Mouse (Mus musculus): ENCODE results near the gene Nfkbie.

Nfkbie gene

DNA sequence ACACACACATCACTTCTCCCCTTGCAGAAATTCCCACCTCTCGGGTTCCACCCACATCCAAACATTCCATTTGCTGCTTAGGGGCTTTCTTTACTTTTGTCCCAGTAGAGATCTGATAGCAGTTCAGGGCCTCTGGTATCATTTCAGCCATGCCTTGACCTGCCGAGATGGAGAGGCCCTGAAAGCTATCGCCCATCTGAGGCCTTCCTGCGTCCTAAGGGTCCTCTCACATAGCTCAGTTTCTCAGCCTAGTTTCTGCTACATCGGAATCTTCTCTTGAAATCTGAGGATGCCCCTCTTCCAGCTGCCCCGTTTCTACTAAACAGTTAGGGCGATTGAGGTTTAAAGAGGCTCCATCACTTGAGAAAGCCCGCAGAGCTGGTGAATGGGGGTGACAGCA, 38.7 kb downstream of the Nfkbie start:
- in situ Hi-C loops (cut with MboI, MseI): loop anchor here in 1 of 2 experiments (10.0 kb wide), 1 partner anchor 1621 kb away; no protein-coding TSS in a partner anchor

DNA sequence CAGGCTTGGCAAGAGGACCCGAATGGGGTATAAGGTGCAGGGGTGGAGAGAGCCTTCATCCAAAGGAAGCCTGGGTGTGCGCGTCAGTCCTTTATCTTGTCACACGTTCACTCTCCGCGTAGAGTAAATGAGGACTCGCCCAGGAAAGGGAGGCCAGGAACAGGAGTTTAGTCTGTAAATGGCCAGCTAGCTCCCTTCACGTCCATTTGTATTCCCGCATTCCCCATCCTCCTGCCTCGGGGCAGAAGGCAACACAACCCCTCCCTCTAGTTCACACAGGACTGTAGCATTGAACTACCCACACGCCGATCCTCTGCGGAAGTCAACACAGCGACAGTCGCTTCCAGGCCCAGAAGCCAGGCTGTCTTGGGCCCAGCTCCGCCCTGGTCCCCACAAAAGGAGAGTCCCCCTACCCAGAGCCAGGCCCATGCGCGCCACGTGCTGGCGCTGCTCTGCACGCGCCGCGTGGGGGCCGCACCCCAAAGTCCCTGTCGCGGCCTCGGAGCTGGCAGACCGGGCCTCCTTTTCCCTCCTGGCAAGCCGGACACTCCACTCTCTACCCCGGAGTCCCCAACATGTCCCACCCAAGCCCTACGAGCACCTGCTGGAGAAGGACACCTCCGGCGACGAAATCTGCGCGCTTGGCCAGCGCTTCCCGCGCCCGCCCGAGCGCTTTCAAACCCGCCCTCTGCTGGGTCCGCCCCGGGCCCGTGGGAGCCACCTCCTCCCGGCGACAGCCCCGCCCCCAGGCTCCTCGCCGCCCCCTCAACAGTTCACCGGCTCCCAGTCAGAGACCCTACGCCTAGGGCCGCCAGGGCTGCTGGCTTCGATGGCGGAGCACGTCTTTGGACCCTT, 39.6 kb downstream of the Nfkbie start:
- in situ Hi-C loops (cut with MboI, MseI): loop anchor here in 1 of 2 experiments (10.0 kb wide), 1 partner anchor 1620 kb away; no protein-coding TSS in a partner anchor

DNA sequence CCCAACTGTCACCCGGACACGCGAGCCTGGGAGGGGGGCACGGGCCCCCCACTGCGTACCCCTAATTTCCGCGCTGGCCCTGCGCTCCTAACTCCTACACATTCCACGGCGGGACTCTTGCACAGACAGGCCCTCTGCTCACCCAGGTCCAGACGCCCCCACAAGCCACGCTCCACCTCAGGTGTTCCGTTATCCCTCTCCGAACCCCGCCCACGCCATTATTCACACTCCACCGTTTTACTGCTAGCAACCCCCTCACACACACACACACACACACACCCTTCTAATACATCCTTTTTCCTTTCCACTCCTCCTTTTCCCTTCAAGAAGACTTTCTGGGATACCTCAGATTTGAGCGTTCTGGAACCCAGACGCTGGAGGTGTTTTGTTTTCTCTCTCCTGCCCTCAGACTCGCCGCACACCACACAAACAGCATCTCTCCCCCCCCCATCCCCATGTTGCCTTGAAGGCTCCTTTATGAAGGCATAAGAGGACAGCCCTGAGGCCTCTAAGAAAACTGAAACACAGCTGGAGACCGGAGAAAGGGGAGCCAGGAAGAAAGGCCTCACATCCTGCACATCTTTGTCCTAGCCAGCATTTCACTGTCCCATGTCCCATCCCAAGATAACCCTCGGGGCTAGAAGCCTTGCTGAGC, 40.4 kb downstream of the Nfkbie start:
- in situ Hi-C loops (cut with MboI, MseI): loop anchor here in 1 of 2 experiments (10.0 kb wide), 1 partner anchor 1619 kb away; no protein-coding TSS in a partner anchor

DNA sequence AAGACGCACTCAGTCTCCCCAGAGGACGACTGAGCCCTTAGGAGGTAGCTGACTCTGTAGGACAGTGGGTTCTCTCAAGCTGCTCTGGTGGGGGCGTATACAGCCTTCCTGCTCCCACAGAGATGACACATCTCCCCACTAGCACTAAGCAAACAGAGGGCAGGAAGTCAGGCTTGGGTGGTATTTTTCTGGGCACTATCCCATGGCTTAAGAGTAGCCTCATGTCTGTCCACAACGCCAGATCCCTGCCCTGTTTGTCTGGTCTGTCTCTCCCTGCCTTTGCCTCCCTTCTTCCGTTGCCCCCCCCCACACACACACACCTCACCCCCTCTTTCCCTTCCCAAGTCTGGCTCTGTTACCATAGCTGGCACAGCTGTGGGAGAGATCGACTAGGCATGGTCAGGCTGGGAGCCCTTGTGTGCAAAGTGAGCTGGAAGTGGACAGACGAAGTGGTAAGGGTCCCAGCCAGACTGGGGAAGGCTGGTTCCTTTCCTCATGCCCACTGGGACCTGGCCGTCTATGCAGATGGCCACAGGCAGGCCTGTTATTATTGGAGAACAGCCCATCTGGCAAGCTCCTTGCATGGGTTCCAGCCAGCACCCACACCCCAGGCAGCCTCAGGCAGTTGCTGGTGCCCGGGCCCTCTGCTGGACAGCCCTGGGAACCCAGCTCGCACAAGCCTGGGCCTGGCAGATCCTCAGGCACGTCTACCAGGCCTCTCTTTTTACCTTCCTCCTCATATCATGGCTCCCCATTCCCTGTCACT, 41.3 kb downstream of the Nfkbie start:
- in situ Hi-C loops (cut with MboI, MseI): loop anchor here in 1 of 2 experiments (10.0 kb wide), 1 partner anchor 1618 kb away; no protein-coding TSS in a partner anchor

DNA sequence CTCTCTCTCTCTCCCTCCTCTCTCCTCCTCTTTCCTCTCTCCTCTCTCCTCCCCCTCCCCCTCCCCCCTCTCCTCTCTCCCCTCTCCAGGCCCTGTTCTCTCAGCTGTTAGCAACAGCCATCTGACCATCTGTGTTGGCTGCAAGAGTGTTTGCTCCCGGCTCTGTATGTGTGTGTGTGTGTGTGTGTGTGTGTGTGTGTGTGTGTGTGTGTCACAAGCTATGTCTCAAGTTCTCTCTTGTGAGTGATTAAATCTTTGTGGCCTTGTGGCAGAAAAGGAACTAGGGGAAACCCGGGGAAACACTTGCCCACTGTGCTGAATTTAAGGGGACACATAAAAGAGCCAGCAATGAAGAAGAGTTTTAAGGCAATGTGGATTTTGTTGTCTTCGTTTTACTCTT, 42.3 kb downstream of the Nfkbie start:
- in situ Hi-C loops (cut with MboI, MseI): loop anchor here in 1 of 2 experiments (10.0 kb wide), 1 partner anchor 1617 kb away; no protein-coding TSS in a partner anchor

DNA sequence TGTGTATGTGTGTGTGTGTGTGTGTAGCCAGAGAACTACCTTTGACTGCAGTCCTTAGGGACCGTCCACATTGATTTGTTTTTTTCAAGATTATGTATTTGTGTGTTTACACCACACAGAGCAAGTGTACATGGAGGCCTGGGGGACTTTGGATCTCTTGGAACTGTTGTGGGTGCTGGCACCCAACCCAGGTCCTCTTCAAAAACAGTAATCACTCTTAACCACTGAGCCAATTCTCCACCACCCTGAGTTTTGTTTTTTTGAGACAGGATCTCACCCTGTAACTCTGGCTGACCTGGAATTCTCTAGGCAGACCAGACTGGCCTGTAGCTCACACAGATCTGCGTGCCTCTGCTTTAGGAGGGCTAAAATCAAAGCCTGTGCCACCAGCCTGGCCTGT, 42.9 kb downstream of the Nfkbie start:
- in situ Hi-C loops (cut with MboI, MseI): loop anchor here in 1 of 2 experiments (10.0 kb wide), 1 partner anchor 1616 kb away; no protein-coding TSS in a partner anchor

DNA sequence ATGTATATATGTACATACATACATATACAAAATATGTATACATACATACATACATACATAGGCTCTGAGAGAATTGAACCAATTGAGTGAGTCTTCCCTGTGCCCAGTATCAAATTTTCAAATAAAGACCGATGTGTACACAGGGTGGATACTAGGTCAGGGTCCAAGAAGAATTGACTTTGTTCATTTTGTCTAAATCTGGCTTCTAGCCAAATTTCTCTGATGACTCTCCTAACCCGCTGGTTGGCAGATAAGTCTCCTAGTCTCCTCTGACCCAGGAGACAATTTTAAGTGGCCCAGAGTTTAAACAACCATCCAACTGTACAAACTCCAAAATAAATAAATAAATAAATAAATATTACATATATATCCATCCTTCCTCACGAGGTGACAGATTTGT, 43.4 kb downstream of the Nfkbie start:
- in situ Hi-C loops (cut with MboI, MseI): loop anchor here in 1 of 2 experiments (10.0 kb wide), 1 partner anchor 1616 kb away; no protein-coding TSS in a partner anchor

DNA sequence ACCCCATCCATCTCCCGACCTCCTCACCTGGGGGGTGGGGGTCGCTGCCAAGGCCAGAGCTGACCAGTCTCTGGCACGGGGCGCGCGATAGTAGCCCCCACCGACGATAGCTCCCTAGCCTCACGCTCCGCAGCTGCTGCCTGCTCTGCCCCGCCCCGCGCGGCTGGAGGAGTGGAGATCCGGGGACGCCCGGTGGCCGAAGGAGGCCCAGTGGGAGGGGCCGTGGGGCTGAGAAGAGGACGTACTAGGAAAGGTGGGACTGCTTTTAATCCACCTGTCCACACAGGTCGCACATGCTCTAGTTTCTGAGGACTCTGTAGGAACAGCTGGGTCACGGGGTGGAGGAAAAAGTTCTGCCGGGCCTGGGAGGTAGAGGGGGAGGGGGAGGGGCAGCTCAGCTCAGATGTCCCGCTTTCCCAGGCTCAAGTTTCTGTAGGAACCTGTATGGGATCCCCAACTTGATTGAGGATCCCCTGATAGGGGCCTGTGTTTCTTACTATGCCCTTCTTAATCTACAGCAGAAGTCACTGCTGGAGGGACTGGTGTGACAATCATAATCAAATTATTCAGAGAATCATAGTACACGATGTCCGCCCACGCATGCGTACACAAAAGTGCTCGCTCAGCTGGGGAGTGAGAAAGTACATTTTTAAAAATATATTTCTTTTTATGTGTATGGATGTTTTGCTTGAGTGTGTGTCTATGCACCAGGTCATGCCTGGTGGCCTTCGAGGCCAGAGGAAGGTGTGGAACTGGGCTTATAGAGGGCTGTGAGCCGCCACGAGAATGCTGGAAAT, 44.1 kb downstream of the Nfkbie start, which contains the start of gene Slc29a1:
Gene Slc29a1, minus strand, starts transcription at position 161 of the 797 bp plus-strand sequence.
- in situ Hi-C loops (cut with MboI, MseI): loop anchor here in 1 of 2 experiments (10.0 kb wide), 1 partner anchor 1615 kb away; no protein-coding TSS in a partner anchor

DNA sequence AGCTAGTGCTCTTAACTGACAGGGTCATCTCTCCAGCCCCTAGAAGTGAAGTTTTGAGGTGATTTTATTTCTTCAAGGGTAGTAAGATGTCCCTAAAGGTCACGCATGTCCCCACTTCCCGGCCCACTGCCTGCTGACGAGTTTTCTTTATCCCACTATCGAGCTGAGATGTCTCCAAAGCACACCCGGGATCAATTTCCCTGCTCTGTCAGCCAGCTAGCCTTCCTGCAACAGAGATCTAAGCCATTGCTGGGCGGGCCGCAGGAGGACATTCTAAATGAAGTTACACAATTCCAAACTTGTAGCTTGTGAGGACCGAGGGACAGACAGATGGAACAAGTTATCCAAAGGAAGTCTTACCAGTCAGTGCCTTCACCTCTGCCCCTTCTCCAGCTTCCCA, 44.8 kb downstream of the Nfkbie start:
- in situ Hi-C loops (cut with MboI, MseI): no loop called here

DNA sequence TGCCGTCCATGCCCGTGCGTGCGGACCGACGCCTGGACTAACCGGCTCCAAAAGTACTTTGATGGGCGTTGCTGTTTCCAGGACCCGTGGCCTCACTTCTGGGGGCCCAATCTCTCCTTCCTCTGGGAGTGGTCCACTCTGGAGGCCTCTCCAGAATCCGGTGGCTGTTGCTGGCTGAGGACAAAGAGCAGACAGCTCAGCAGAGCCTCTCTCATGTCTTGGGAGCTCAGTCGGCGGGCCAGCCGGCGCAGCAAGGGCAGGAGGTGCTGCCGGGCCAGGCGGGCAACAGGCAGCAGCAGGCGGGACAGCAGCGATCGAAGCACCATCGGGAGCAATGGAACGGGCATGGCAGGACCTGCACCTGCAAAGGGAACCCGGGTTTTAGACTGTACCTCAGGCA, 45.8 kb downstream of the Nfkbie start:
- in situ Hi-C loops (cut with MboI, MseI): no loop called here

DNA sequence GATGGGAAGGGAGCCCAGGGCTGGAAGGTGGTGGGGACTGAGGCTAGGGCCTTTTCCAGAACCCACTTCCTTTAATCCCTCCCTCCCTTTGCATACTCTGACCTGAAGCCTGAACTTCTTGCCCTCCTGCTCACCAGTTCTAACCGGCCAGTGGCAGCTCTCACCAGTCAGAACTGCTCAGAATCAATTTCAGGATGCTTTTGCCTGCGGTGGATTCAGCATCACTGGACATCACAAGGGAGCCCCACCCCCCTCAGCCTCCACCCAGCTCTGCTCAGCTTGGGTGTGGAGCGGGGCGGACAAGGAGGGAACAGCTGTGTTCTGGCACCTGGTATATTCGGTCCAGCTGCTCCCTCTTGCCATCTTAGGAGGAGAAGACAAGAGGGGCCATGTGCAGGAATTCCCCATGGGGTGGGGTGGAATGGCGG, 46.4 kb downstream of the Nfkbie start, which contains the start of gene Mymx:
Gene Mymx, minus strand, starts transcription at position 226 of the 428 bp plus-strand sequence.
- in situ Hi-C loops (cut with MboI, MseI): no loop called here

DNA sequence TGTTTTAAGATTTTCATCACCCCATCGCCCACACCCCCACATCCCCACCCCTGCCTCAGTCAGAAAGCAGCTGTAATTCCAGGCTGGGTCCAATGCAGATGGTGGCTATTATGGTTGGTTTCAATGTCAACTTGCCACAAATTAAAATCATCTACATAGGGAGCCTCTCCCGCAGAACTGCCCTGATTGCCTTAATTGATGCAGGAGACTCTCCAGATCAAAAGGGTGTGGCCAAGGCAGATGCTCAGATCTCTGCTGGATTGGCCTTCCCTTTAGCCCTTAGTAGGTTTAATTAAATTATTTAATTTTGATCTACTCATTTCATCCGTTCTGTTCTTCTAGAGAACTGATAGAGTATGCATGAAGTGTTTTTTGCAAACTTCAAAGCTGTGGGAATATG, 47.5 kb downstream of the Nfkbie start:
- in situ Hi-C loops (cut with MboI, MseI): no loop called here

DNA sequence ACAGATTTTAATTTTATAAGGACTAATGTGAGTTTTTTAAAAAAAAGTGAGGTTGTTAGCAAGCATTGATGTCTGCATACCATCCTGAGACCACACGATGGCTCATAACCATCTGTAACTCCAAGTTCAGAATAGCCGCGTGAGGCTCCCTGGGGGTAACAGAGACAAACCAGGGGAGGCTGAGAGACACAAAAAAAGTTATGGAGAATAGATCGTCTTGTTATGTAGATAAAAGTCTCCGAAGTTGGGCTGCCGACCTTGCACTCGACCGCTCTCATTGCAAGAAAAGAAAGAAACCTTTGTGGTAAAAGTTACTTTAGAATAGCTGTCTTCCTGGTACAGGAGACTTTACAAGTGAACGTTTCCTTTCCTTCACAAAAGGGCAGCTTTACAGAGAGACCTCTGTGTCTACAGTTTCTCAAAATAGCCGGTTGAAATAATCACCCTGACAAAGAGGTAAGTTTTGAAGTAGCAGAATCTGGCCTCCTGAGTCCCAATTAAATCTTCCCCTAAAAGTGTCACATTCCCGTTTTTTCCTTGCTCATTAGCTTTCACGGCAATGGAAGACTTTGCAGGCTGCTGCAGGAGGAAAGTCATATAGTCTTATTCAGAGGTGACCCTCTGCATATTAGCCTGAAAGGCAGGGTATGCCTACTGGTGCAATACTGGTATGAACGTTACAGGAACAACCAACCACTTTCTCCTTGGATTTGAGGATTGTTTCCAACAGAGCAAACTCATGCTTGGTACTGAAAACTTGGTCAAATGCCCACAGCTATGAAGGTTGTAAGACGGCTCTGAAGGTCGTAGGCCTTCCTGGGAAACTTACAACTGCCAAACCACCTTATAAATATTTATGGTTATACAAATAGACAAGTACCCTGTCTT, 51.7 kb downstream of the Nfkbie start:
- in situ Hi-C loops (cut with MboI, MseI): no loop called here

DNA sequence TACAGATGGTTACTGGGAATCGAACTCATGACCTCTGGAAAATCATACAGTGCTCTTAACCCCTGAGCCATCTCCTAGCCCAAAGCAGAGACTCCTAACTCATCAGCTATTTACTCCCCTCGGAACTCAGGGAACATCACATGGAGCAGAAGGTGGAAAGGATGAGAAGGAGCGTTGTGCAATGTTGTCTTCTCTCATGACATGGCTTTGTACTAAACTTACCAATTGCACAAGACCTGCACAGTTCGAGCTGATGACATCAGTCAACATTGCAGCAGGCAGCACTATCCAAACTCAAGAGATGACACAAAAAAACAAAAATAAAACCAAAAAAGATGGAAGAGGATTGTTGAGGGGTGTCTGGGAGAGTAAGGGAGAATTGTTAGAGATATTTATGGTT, 52.9 kb downstream of the Nfkbie start:
- in situ Hi-C loops (cut with MboI, MseI): no loop called here

DNA sequence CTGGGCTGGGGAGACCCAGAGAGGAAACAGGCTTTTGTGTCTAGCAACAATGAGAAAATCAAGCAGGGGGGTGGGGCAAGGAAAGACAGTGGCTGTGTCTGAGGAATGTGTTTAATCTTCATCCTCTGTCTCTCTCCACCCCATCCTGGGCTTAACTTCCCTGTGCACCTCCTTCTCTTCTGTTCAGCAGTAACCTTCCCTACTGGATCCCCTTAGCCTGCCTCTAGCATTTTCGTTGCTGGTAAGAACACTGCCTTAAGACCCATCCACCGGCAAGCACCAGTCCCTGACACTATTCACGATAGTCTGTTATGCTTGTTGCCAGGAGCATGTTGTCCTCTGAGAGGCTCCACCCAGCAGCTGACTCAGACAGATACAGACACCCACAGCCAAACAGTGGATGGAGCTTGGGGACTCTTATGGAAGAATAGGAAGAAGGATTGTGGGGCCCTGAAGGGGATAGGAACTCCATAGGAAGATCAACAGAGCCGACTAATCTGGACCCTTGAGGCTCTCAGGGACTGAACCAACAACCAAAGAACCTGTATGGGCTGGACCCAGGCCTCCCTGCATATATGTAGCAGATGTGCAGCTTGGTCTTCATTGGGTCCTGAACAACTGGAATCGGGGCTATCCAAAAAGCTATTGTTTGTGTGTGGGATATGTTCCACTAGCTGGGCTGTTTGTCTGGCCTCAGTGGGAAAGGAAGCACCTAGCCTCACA, 54.8 kb downstream of the Nfkbie start:
- in situ Hi-C loops (cut with MboI, MseI): no loop called here

DNA sequence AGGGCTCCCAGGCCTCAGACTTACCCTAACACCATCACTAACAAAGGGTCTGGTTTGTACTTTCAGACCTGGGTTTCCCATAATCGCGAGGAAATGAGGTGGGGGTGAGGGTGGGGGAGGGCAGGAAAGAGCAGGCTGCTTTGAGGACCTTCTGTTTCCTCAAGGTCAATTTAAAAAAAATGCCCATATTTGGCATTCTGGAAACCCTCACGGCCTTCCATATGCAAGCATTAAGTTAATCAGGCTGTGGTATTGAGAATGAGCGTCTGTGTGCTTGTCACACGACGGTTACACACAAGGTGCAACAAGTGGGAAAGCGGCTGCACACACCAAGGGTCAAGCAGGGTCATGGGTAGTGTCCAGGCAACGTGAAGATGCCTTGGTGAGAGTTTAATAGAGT, 56.5 kb downstream of the Nfkbie start:
- in situ Hi-C loops (cut with MboI, MseI): no loop called here
